Mouse (Mus musculus) hindbrain, embryonic 11.5 days (tissue): ENCODE data around the gene Rps10. TPM values are rescaled to one million over a fixed set of nuclear protein-coding genes. Genes with fewer than 3 reads are reported as not detected.
"Not testable (repeated sequence)": the region's sequence is repeated elsewhere in the genome, so short reads cannot be mapped to it uniquely, and the experiment has no call there.

Source experiments
- ATAC-seq: fragments of 200-750 bp; cut with Nextera tagmentation; 2 replicates; pipeline ENCODE4 v1.8.0; 2017; ENCODE audit warnings: mild to moderate bottlenecking, moderate TSS enrichment, moderate library complexity; ENCODE audit not compliant: low FRiP score
- DNase-seq: peaks from one replicate; pipeline ENCODE4 v3.0.0-alpha.2; 2015; ENCODE audit warnings: low spot score
- H3K27ac ChIP-seq: fragments of 300-500 bp; sonication (generic); 2 replicates; pipeline ENCODE4 v1.5.1; 2014; ENCODE audit warnings: mild to moderate bottlenecking, low read depth, low read length
- H3K27me3 ChIP-seq: fragments of 300-500 bp; sonication (generic); 2 replicates; pipeline ENCODE4 v1.6.1; 2014; ENCODE audit warnings: mild to moderate bottlenecking, low read length, moderate library complexity, mixed read lengths; ENCODE audit not compliant: control insufficient read depth, insufficient read depth
- H3K36me3 ChIP-seq: fragments of 300-500 bp; sonication (generic); 2 replicates; pipeline ENCODE4 v1.6.1; 2014; ENCODE audit warnings: mild to moderate bottlenecking, low read length, moderate library complexity, mixed read lengths; ENCODE audit not compliant: control insufficient read depth, insufficient read depth
- H3K4me1 ChIP-seq: fragments of 300-500 bp; sonication (generic); replicated peaks from 2 replicates; pipeline ENCODE4 v1.6.1; 2014; ENCODE audit warnings: low read length, mixed read lengths; ENCODE audit not compliant: control insufficient read depth, insufficient read depth
- H3K4me2 ChIP-seq: fragments of 300-500 bp; sonication (generic); replicated peaks from 2 replicates; pipeline ENCODE4 v1.6.1; 2014; ENCODE audit warnings: mild to moderate bottlenecking, low read depth, low read length
- H3K4me3 ChIP-seq: fragments of 300-500 bp; sonication (generic); 2 replicates; pipeline ENCODE4 v1.5.1; 2014; ENCODE audit warnings: low read depth, low read length
- H3K9ac ChIP-seq: fragments of 300-500 bp; sonication (generic); 2 replicates; pipeline ENCODE4 v1.6.1; 2014; ENCODE audit warnings: low read depth, low read length
- H3K9me3 ChIP-seq: fragments of 300-500 bp; sonication (generic); 2 replicates; pipeline ENCODE4 v1.6.1; 2016; ENCODE audit warnings: low read length; ENCODE audit not compliant: control insufficient read depth
- WGBS: fragments of 180-500 bp; shearing (Covaris S2); extraction: QIAGEN DNeasy Blood & Tissue Kit; methylation state at CpG from one replicate; pipeline ENCODE4 v1.1.7; 2014; 5-methylcytosine and 5-hydroxymethylcytosine counted together
- polyA plus RNA-seq: library from polyadenylated mRNA; unstranded; fragments of >200 nt; fragmentation: Nextera tagmentation; extraction: Ambion mirVana; gene quantifications from 2 replicates; pipeline ENCODE4 v1.2.1, GENCODE M21; 2014

Gene Rps10
- polyA plus RNA-seq, 1 experiment from 2014 or later = 827 TPM

DNA sequence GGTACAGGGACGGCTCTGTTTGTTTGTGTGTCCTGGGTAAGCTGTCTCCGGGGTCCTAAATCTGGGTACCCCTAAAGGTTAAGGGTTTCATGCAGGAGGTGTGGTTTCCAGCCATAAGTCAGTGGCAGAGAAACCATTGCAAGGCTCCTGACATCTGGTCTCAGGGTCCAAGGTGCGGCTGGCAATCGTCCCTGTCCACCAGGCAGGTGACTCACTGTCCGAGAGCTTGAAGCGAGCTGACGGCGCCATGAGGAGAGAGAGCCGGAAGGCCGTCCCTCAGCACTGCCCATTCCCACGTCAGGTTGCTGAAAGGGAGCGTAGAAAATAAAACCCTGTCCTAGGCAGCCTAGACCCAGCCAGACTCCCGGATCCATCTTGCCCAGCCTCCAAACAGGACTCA, 14.1 kb upstream of the Rps10 start:
- Histone ChIP-seq H3K36me3 (no peaks in the 10 kb centered on the region), H3K4me1 (peaks cover 4% of the 10 kb centered on the region; the same call in 1 of the 2 replicates), H3K4me3 (no peak overlapping the region), H3K9ac (no peak overlapping the region), H3K27ac (no peak overlapping the region), H3K27me3 (peaks cover 7% of the 10 kb centered on the region; the same call in 1 of the 2 replicates), H3K4me2 (no peak overlapping the region), H3K9me3 (no peaks in the 10 kb centered on the region)
- WGBS = 77% methylated on average over 13 of the region's 13 CpGs
- DNase-seq (no peak), ATAC-seq (no peak)

- 14% methylated on average over 12 of the region's 12 CpGs for WGBS
- H3K27me3 ChIP-seq = peaks cover 5% of the 10 kb centered on the region; the same call in 1 of the 2 replicates
- H3K36me3 ChIP-seq = no peaks in the 10 kb centered on the region
- no peak overlapping the region for H3K27ac ChIP-seq
- peaks cover under 1% of the 10 kb centered on the region; the same call in 1 of the 2 replicates for H3K4me1 ChIP-seq
- H3K4me3 ChIP-seq = no peak overlapping the region
- H3K4me2 ChIP-seq = no peak overlapping the region
- H3K9ac ChIP-seq = no peak overlapping the region
- no peaks in the 10 kb centered on the region for H3K9me3 ChIP-seq
- DNase-seq (peak; percentile 82), ATAC-seq (no peak)
Observed at GRCm38 (mm10) chr17:27650160-27650559, 13.7 kb upstream of the Rps10 start.

GRCm38 (mm10) chr17:27645807-27646206, 9.3 kb upstream of the Rps10 start:
- no peaks in the 10 kb centered on the region for H3K36me3 ChIP-seq
- ATAC-seq = no peak
- no peaks in the 10 kb centered on the region for H3K4me1 ChIP-seq
- 37% methylated on average over 7 of the region's 7 CpGs for WGBS
- H3K4me2 ChIP-seq = no peak overlapping the region
- H3K27me3 ChIP-seq = no peaks in the 10 kb centered on the region
- H3K4me3 ChIP-seq = no peak overlapping the region
- no peak overlapping the region for H3K9ac ChIP-seq
- H3K9me3 ChIP-seq = no peaks in the 10 kb centered on the region
- no peak overlapping the region for H3K27ac ChIP-seq
- DNase-seq = no peak

DNA sequence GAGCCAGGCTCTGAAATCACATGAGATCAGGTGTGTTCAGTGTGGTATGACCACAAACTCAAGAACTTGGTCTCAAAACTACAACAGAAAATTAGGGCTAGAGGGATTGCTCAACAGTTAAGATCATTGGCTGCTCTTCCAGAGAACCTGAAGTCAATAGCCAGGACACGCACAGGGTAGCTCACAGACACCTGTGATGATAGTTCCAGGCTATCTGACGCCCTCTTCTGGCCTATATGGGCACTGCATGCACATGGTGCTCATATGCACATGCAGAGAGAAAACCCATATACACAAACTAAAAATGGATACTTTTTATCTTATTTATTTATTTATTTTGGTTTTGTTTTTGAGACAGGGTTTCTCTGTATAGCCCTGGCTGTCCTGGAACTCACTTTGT, 8.1 kb upstream of the Rps10 start:
- Histone ChIP-seq H3K27ac (no peak overlapping the region), H3K4me1 (no peaks in the 10 kb centered on the region), H3K27me3 (no peaks in the 10 kb centered on the region), H3K9me3 (no peaks in the 10 kb centered on the region), H3K9ac (no peak overlapping the region), H3K36me3 (no peaks in the 10 kb centered on the region), H3K4me2 (no peak overlapping the region), H3K4me3 (no peak overlapping the region)
- WGBS = 54% methylated on average over 2 of the region's 2 CpGs
- ATAC-seq = no peak
- DNase-seq = no peak

- H3K9ac ChIP-seq = no peak overlapping the region
- no peaks in the 10 kb centered on the region for H3K4me1 ChIP-seq
- no peaks in the 10 kb centered on the region for H3K27me3 ChIP-seq
- H3K4me3 ChIP-seq = no peak overlapping the region
- no peaks in the 10 kb centered on the region for H3K36me3 ChIP-seq
- no peaks in the 10 kb centered on the region for H3K9me3 ChIP-seq
- H3K4me2 ChIP-seq = no peak overlapping the region
- DNase-seq = no peak
- ATAC-seq = no peak
- H3K27ac ChIP-seq = no peak overlapping the region
- WGBS = 84% methylated on average over 9 of the region's 9 CpGs
Observed at GRCm38 (mm10) chr17:27643756-27644155, 7.3 kb upstream of the Rps10 start.

- DNase-seq (peak; percentile 33), ATAC-seq (0 out of 2 replicates have a peak, but pooled peaks have one; percentile 60)
- H3K36me3 ChIP-seq = no peaks in the 10 kb centered on the region
- H3K9ac ChIP-seq = no peak overlapping the region
- peak overlapping the region; percentile 48; the same call in 1 of the 2 replicates for H3K27ac ChIP-seq
- WGBS = 38% methylated on average over 6 of the region's 6 CpGs
- no peaks in the 10 kb centered on the region for H3K27me3 ChIP-seq
- no peak overlapping the region for H3K4me3 ChIP-seq
- no peak overlapping the region for H3K4me2 ChIP-seq
- no peaks in the 10 kb centered on the region for H3K4me1 ChIP-seq
- H3K9me3 ChIP-seq = no peaks in the 10 kb centered on the region
Observed at GRCm38 (mm10) chr17:27643101-27643500, 6.6 kb upstream of the Rps10 start.

DNA sequence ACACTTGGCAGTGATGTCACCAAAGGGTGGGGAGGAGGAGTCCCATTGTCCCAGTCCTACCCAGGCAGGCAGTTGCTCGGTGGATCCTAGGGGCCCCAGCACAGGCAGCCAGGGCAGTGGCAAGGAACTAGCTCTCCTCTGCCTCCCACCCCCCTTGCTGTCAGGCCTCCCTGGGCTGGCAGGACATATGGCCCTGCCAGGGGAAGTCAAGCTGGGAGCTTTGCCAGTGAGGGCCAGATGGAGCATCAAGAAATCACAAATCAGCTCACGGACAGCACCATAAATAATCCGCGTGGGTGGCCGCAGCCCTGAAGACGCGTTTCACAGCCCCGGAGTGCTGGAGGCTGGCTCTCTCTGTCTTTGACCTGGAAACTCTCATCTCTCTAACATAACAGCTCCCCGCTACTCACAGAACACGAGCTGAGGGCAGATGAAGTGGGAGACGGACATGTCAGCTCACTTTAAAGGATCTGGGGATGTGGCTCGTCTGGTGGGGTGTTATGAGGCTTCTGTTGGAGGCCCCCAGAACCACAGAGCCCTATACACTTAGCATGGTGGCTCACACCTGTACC, 6.1 kb upstream of the Rps10 start:
- Histone ChIP-seq H3K27ac (peak overlapping the region; percentile 48; the same call in 1 of the 2 replicates), H3K36me3 (no peaks in the 10 kb centered on the region), H3K27me3 (no peaks in the 10 kb centered on the region), H3K9ac (no peak overlapping the region), H3K9me3 (no peaks in the 10 kb centered on the region), H3K4me1 (no peaks in the 10 kb centered on the region), H3K4me3 (no peak overlapping the region), H3K4me2 (no peak overlapping the region)
- 34% methylated on average over 12 of the region's 12 CpGs for WGBS
- DNase-seq = peak; percentile 48
- ATAC-seq = peak; percentile 85

DNA sequence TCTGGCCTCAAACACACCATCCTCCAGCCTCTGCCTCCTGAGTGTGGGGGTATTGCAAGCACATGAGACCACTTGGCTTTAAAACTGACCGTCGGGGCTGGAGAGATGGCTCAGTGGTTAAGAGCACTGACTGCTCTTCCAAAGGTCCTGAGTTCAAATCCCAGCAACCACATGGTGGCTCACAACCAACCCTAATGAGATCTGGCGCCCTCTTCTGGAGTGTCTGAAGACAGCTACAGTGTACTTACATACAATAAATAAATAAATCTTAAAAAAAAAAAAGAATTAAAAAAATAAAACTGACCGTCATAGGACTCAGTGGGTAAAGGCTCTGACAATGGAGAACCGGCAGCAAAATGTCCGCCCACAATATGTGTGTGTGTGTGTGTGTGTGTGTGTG, 3.4 kb upstream of the Rps10 start:
- not testable (repeated sequence) for DNase-seq, H3K27me3 ChIP-seq
- WGBS = 89% methylated on average over 6 of the region's 6 CpGs

GRCm38 (mm10) chr17:27638921-27639332, 2.5 kb upstream of the Rps10 start:
- H3K27me3 ChIP-seq = no peaks in the 10 kb centered on the region
- no peak overlapping the region for H3K4me3 ChIP-seq
- H3K27ac ChIP-seq = no peak overlapping the region
- no peaks in the 10 kb centered on the region for H3K9me3 ChIP-seq
- 81% methylated on average over 20 of the region's 20 CpGs for WGBS
- DNase-seq (no peak), ATAC-seq (no peak)
- H3K4me2 ChIP-seq = no peak overlapping the region
- H3K9ac ChIP-seq = no peak overlapping the region
- H3K36me3 ChIP-seq = no peaks in the 10 kb centered on the region
- peaks cover 4% of the 10 kb centered on the region; the same call in 1 of the 2 replicates for H3K4me1 ChIP-seq

More for the DNA sequence above, 3.4 kb upstream of the Rps10 start:
- not testable (repeated sequence) for H3K4me3 ChIP-seq, ATAC-seq, H3K4me1 ChIP-seq, H3K4me2 ChIP-seq, H3K27ac ChIP-seq, H3K36me3 ChIP-seq, H3K9ac ChIP-seq, H3K9me3 ChIP-seq
